Mouse (Mus musculus) brain, adult 2 months (tissue): ENCODE results near the gene Mpzl3.

Experiments
- DNase-seq: peaks from one replicate; pipeline ENCODE4 v3.0.0; 2011; ENCODE audit warnings: low read depth, low spot score

Mpzl3 gene

DNA sequence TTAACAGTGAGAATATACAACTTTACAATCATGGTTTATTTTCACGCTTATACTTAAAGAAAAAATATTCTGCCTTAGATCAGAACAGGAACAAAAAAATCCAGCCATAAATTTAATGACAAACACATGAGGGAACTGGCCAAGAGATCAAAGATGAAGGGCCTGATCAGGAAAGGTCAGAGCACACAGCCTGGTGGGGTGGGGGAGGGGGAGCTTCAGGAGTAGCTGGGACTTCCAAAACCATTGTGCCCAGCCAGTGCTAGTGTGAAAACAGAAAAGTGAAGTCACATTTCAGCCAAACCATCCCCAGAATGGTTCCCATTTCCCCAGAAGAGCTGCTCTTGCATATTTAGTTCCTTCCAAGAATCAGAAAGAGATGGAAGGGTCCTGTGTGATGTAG is 47.5 kb downstream of the Mpzl3 start:
- no peak for DNase-seq

DNA sequence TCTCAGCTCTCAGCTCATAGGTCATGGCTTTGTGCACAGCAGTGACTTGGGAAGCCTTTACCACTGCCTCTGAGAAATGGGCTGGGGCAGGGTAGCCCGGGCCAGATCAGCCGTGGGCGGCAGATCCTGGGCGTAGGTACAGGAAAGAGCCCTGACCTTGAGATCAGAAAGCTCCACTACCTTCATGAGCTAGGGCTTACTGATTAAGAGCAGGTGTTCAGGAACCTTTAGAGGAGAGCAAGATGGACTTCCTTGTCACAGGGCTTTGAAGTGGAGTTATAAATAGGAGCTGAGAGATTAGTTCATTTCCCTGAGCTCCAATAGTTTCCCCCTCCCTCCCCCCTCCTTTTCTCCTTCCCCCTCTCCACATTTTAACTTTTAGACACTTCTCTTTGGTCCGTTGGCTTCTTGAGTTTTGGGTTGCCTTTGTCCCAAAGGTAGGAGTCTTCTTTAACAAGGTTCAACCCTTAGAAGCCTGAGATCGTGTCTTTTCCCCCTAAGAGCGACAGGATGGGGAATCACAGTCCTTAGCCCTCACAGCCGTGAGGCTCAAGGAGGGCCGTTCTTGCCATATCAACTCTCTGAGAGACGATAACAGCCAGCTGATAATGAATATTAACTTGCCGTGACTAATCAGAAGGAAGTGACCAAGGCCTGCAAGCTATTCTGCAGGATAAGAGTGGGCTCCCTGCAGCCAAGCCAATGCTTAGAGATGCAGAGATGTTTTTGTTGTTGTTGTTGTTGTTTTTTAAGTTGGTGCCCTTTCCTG is 48.4 kb downstream of the Mpzl3 start:
- DNase-seq = no peak

DNA sequence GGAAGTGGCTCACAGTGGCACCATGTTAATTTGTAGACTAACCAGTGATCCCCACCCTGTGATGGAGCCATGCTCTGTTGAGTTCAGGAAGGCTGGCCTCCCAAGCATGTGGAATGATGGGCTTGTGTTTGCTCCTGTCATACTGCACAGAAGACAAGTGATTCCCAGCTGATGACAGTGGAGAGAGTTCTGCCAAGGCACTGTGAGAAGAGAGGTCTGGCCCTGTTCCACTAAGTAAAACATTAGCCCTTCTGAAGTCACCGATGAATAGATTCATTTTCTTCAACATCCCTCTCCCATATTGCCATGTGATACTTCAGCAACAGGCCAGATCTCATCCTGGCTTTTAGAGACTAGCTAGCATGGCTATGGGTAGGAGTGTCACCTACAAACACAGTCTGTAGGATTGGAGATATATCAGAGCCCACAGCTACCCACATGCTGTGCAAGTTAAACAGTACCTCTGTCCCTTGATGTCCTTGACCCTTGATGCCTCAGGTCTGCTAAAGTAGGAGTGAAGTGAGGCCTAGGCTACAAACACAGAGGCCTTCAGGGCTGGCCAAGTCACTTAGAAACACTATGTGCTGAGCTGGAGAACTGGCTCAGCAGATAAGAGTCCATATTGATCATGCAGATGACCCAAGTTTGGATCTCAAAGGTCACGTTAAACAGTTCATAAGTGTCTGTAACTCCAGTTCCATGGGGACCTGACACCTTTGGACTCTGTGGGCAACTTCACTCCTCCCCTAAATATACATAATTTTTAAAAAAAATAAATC is 50.8 kb downstream of the Mpzl3 start:
- DNase-seq = no peak

DNA sequence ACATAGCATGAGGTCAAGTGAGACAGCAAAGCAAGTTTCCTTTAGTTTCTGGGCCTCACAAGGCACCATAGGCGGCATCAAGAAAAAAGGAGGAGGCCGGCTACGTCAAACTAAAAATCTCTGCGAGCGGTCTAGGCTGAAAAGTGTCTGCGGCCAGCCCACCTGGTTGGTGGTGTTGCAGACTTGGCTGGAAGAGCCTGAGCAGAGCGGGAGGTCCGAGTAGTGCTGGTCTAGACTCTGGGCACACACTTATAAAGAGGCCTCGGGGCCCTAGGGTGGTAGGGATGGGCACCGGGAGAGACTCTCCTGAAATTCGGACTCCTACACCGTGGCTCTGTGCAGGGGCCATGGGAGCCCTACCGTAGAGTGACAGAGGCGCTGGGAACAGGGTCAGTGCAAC is 60.7 kb downstream of the Mpzl3 start:
- DNase-seq = peak; percentile 97

DNA sequence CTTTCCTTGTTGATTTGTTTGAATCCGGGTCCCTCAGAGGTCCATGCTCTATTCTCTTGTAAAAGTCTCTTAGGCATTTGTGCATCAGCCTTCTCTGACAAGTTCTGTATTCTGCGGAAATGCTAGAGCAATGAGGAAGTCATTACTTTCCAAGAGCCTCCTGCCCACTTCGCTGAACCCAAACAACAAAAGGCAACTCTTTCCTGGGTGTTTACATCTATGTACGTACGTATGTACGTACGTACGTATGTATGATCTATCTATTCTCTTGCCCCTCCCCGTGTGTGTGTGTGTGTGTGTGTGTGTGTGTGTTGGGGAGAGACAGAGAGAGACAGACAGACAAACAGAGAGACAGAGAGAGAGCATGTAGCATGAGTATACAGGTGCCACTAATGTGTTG is 61.8 kb downstream of the Mpzl3 start:
- DNase-seq = no peak

DNA sequence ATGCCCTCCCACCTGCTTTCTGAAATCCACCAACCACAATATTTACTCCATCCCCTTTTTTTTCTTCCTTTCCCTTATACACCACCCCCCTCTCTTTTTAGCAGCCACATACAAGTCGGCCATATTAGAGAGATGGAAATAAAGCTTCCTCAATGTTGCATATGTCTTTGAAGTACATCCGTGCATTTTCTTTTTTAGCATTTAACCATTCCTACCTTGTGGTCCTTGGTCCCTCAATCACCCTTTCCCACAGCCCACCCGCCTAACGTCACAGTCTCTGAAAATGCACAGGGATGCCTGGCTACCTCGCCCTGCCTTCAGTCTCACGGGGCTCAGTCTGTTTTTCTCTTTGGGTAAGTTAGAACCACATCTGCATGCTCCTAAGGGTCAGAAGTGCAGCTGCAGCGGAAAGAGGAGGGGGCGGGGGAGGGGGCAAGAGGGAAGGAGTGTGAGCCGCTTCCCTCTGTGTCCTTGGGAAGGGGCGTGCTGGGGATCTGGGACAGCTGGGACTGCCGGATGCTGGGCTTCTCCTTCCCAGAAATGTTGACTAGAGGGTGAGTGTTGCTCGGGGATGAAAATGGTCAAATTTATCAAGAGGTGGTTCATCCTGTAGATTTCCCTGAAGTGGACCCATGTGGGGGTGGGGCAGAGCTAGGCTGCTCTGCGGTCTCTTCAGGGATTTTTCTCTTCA is 62.9 kb downstream of the Mpzl3 start, which contains the start of gene Scn2b:
Gene Scn2b (plus strand): TSS at position 42 of the 691 bp plus-strand sequence.
- peak; percentile 89 for DNase-seq

DNA sequence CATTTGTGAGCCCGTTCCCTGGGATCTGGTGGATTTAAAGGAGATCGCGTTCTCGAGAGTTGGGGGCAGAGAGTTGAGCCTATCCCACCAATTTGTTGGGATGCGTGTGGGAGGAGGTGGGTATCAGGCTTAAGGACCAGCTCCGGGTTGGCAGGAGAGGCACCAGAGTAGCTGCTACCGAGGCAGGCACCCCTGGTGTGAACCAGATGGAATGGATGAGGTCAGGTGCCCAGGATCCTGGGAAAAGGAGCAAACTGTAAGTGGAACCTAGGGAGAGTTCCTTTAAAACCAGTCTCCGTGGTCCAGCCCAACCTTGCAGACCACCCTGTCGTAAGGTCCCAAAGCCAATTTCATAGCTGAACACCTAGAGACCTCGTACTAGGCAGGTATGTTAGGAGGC is 63.6 kb downstream of the Mpzl3 start:
- DNase-seq = peak; percentile 95

DNA sequence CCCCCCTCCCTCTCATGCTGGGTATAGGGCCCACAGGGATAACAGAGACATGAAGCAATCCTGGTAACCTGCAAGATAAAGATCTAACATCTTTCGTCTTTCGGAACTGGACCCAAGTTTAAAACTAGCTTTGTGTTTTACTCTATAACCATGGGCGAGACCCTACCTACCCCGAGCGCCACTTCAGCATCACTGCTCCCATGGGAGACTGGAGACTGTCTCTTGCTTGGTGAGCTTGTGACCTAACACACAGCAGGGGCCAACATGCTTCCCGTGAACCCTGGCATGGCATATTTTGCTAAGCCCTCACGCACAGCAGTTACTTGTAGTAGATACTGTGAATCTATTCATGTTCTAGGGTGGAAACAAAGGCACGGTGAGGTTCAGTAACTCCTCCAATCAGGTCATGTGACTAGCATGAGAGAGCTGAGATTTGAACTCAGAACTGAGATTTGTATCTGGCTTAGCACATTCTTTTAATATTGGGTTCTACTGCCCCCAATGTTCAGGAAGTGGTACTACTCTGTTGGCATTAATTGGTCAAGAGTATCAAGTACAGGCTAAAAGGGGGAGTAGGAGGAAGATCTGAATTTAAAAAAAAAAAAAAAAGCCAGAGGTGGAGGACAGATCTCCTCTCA is 64.4 kb downstream of the Mpzl3 start:
- DNase-seq = no peak

DNA sequence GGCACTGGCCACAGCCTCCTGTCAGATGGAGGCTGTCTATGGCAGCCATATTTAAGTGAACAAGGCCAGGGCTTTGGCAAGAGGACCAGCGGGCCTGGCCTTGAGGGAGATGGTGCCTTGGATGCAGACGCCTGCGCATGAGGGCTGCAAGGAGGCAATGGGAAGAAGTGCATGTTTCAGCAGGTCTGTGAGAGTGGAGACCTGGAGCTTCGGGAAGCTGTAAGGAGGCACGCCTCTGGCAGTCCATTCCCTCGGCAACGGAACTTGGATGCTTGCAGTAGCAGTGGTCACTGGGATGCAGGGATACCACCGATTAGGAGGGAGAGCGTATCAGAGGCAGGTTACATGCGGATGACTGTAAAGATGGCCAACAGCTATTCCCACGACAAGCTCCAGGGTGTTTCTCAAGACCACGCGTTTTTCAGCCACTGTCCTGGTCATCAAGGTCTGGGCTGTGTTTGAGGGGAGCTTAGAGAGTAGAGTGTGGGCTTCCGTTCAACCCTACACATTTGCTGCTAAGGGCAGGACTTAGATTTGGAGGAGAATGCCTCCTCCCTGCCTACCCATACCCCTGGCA is 65.1 kb downstream of the Mpzl3 start:
- DNase-seq = peak; percentile 49

DNA sequence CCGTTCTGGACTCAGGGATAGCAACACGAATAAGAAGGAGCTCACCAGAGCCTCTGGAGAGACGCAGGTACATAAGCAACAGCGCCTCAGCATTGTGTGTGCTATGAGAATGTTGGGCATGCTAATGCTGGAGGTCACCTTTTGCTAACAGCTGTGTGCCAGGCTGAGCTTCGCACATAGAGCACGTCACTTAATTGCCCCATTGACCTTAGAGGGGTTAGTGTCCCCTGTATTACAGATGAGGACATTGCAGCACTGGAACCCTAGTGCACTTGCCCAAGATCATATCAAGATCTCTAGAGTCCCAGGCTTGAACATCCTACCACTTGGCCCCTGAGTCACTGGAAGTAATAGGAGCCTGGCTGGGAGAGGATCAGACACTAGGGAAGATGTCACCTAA is 65.6 kb downstream of the Mpzl3 start:
- no peak for DNase-seq

DNA sequence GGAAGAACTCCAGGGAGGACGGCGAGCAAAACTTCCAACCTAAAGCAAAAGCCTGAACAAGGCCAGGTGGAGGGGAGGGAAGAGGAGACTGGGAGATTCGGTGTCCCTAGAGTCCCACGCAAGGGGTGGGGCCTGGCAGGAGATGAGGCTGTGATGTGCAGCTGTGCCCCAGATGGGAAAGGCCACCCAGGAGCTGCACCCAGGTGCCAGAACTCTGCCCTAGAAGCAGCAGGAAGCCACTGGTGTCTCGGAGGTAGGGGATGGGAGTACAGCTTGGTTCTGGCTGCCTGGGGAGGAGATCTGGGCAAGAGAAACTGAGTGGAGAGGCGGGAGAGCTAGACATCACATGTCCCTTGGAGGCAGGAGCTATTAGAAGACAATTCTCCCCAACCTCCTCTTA is 66.0 kb downstream of the Mpzl3 start:
- peak; percentile 73 for DNase-seq

DNA sequence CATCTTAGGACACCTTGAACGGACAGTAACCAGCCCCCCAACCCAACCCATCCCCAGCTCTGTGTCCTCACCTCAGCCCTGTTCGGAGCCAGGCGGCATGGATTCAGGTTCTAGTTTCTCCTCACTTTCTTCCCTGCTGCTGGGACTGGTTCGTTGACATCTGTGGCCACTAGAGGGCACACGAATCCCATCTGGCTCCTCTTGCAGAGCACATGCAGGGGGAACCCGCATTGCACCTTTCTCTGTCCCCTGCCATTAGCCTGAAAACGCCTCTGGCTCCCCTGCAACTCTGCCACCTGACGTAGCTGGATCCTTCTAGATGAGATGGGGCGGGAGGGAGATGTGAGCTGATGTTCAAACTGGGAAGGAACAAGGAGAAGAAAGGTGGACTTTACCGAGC is 66.8 kb downstream of the Mpzl3 start:
- peak; percentile 95 for DNase-seq

DNA sequence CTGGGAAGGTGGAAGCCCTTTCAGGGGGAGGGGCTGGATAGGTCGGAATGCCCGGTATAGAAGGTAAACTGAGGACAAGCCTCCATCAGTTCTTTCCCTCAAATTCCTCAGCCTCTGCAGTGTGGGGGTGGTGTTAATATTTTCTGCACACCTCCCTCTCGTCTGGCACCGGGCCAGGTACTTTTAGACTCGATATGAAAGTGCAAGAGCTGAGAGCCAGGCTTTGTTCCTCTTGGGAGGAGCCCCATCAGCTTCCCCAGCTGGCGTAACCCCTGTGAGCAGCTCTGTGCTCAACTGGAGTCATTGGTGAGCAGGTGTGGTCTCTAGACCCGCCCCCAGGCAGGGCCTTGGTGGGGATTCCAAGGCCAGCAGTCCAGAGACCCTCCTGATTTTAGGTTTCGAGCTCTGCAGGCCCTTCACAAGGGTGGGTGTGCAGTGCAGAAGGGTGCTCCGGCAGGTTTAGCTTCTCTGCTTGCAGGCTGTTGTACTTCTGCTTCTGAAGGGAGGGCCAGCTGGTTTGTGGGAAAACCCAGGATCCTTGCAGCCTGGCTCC is 67.3 kb downstream of the Mpzl3 start:
- peak; percentile 87 for DNase-seq

DNA sequence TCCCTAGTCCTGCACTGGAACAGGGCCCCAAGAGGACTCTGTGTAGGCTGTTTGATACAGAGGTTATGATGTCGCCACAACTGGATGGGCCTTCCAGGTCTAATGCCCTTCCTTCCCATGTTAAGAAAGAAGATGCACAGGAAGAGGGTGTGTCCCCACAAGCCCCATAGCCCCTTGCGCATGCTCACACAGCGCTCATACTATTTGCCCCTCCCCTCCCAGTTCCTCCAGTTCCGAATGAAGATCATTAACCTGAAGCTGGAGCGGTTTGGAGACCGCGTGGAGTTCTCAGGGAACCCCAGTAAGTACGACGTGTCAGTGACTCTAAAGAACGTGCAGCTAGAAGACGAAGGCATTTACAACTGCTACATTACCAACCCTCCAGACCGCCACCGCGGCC is 70.2 kb downstream of the Mpzl3 start:
- DNase-seq = no peak

DNA sequence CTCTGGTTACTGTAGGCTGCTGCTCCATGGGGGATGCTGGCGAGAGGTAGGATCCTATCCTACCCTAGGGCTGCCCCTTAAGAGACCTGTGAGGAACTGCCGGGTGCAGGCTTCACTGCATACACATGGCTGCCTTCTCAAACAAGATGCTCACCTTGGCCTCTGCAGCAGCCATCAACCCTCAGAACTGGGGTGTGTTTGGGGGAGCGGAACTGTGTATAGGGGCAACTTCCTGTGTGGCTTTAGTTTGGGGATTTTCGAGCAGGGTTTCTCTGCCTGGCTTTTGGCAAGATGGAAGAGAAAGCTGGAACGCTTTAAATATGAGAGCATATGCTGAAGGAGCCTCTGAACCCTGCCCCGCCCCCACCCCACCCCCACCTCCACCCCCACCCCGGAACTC is 72.0 kb downstream of the Mpzl3 start:
- DNase-seq = no peak
